Mouse (Mus musculus): ENCODE results near the gene Tfdp2. TPM values are rescaled to one million over a fixed set of nuclear protein-coding genes. Genes with fewer than 3 reads are reported as not detected.

The Tfdp2 gene
- total RNA-seq, 4 experiments from 2014 or later = 32.3 to 41.4 (median 38.6) TPM

DNA sequence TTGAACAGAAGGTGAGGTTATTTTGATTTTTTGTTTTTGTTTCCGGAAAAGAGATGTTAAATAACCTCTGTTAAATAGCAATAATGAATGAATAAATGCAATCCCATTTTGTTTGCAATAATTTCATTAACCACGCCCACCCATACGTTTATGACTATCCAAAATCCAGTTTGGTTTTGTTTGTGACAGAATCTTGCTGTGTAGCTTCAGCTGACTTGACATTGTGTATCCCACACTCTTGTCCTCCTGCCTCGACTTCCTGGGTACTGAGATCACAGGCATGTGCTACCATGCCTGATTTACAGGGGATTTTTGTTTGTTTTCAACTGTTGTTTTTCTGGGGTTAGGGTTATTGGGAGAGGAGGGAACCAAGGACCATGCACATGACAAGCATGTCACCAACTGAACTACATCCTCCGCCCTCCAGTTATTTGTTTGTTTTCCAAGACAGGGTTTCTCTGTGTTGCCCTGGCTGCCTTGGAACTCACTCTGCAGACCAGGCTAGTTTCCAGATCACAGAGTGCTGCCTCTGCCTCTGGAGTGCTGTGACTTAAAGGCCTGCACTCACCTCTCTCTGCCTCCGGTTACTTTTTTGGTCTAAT is 169.3 kb downstream of the Tfdp2 start:
- DNase-seq (ENCODE audit: low spot score in 2 of 2) = peak in 1 of 2 experiments; percentile 8

DNA sequence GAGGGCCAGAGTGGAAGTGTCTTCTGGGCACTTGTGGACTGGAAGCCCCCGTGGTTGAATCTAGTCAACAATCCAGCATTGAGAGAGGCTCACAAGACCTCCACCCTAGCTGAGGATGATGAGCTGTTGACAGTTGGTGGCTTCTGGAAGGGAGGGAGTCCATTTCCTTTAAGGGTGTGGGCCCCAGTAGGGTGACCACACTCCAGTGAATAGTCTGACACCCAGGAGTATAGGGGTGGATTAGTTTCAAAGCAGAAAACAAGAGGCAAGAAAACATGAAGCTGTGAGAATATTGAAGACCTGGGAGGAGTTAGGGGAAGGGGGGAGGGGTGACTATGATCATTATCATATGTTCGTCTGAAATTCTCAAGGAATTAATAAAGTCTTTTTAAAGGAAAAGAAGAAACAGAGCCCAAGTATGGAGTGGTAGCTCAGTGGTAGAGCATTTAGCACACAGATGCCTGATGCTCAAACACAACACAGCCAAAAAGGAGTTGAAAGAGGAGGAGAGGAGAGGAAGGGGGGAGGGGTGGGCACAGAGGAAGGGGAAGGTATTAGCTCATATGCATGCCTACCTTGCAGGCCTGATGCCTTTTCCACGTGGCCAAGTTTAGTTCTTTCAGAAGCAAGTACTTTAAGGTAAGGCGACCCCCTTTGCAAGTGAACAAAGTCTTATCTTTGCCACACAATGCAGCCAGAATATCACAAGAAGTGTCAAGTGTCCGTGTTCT is 173.7 kb downstream of the Tfdp2 start:
- DNase-seq (ENCODE audit: low spot score in 2 of 2) = no peak

DNA sequence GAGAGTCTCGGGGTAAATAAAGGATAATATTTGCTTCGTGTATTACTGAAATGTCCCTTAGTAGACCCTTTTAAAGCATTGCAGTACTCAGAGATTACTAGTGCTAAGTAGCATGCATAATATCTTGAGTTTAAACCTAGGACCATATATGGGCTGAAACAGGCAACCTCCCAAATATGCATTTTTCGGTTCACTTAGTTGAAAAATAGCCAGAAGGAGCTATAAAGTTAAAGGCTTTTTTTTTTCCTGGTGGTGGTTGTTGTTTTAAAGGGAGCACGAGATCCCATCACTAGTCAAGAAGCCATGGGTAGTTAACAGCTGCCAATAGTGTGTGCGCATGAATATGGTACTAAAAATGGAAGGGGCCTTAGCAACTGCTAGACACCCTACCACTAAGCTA is 175.0 kb downstream of the Tfdp2 start:
- DNase-seq (ENCODE audit: low spot score in 2 of 2) = no peak

Other genes with a start within 250 kb of the Tfdp2 start
- gene Xrn1, start 241.5 kb upstream of the Tfdp2 start, total RNA-seq (2022) = 10 to 100 TPM; 24.3 to 29.1 (median 26.8) TPM
- 1 to 10 TPM; 4.2 to 5.5 (median 4.6) TPM for gene Gk5, start 76.9 kb upstream of the Tfdp2 start, total RNA-seq (2022)
- gene Atp1b3, start 168.2 kb downstream of the Tfdp2 start, total RNA-seq (2022) = 100 to 1,000 TPM; 107 to 114 (median 109) TPM

All from left cerebral cortex, adult 8-10 months (tissue).